Mouse (Mus musculus) neural tube, embryonic 10.5 days (tissue): ENCODE results near the gene Ddx49.
A peak's percentile ranks its signal among the peaks of the same experiment; 100 is the strongest.

ENCODE experiments used
- DNase-seq: peaks from one replicate; pipeline ENCODE4 v3.0.0-alpha.2; 2017; ENCODE audit warnings: low spot score; ENCODE audit errors: extremely low spot score

Ddx49 gene

DNA sequence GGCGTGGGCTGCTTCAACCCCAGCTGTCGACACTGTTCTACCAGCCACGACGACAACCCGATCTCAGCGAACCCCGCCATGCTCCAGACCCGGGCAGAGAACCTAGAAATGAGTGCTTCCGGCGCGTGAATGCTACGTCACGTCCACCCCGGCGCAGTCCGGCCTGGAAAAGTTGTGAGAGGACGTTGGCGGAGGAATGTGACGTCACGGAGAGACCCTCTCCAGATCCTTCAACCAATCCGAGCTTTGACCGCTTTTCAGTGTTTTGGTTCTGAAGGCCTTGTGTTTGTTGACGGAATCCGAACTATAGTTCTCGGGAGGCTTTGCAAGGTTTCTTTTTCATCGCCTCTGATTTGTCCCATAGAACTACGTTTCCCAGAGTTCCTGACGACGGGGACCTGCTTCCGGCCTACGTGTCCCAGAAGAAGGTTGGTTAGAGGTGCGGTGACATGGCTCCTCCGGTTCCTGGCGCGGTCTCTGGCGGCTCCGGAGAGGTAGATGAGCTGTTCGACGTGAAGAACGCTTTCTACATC lies at the start of gene Ddx49, which contains the start of gene Cope:
Gene Ddx49 (minus strand): TSS at position 132 of the 533 bp plus-strand sequence.
Gene Cope (plus strand): TSS at position 161 of the 533 bp plus-strand sequence.
- peak; percentile 98 for DNase-seq

DNA sequence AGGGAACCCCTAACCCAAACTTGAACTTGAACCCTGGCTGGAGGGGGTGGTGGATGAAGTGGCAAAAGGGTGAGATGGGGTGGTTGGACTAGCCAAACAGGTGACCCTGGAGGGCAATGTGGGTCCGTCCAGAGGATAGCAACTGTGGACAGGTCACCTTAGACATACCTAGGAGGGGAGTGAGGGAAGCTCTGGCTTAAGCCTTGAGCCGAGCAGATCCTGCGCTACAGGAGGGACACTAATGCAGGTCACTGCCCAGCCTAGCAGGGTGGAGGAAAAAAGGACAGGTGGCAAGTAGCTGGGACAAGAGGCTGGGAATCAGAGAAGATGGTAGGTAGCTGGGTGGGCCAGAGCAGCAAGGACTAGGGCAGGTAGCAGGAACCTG lies 49.7 kb upstream of the Ddx49 start:
- DNase-seq: no peak

DNA sequence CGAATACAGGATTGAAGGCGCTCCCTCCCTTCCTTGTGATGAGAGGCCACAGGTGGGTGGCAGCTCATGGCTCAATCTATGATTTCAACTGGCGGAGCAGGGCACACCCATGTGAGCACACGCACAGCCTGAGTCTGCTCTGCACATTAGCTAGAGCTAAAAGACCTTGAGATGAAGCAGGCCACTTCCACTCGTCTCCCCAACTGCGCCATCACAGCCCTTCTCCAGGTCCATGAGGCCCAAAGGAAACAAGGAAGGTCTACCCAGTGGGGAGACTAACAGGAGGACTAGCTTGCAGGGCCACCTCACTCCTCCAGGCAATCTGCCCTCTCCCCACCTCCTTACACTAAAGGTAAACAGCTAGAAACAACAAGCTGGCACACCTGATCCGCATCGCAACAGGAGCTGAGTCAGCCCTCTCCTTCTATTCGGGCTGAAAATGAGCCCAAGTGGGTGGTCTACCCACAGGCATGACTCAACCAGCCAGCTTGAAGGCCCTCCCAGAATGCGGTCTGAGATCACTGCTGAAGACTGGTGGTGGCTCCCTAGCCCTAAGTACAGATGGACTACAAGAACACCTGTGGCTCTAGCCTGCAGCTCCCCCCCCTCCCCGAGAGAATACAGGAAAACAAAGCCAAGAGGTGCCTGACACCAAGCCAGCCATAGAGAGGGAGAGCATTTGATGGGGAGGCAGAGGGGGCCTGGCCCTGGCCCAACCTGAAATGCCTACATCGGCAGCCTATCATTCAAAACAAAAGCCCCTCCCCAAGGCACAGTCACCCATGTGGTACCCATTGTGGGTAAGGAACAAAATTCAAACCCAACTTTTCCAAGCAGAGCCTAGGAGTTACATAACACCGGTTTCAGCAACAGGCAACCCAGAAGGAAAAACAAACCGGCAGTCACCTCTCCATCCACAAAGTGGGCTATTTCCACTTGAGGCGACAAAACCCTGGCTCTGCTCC lies 49.0 kb upstream of the Ddx49 start:
- DNase-seq: no peak

DNA sequence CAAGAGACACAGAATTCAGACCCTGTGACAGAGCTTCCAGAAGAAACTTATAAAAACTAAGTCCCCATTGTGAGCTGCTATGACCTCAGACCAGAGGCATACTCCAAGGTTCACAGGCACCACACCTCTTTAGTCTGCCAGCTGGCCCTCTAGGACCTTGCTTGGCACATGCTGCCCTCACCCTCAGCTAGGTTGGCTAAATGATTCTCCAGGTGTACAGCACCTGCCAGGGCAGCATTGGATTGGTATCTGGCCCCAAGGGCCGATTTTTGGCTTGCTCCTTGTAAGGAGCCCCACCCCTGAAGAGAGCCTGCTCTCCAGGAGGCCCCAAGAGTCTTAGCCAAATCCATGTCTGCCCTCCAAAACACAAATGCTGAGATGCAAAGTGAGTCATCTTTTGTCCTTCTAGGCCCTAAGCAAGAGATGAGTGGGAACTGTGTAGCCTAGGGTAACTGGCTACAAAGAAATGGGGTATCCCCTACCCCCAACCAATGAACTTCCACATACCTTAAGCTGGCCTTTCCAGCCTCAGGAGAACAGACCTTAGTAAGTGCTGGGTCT lies 45.7 kb upstream of the Ddx49 start:
- DNase-seq: no peak

DNA sequence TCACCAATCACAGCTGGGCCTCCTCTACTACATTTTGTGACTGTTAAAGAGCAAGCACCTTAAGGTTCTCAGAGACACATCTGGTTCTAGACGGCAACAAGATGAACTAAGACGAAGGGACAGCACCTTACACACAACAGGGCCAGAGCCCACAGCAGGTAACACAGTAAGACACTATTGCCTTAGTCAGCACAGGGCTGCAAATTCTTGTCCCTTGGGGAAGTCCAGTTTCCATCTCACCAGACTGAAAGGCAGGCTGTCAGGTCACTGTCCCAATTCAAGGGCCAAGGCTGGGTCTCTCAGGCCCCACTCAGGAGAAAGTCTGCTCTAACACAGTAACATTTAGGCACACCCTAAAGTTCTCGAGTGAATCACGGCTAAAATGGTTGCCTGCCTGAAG lies 45.2 kb upstream of the Ddx49 start:
- DNase-seq: no peak

DNA sequence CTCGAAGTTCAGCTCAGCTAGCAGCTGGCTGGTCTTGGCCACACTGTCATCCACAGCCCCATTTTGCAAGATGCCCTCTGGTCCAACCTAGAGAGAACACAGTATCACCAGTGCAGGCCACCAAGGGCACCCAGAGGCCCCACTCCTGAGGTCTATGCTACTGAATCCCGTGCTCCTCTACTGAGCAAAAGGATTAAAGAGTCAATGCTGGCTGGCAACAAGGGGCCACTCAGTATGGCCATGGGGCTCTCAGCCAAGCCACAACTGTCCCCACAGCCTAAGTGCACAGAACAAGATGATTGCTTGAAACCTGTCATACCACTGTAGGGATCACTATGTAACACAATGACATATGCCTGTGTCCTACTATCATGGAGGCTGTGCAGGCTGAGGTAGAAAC lies 42.0 kb upstream of the Ddx49 start:
- DNase-seq: no peak

DNA sequence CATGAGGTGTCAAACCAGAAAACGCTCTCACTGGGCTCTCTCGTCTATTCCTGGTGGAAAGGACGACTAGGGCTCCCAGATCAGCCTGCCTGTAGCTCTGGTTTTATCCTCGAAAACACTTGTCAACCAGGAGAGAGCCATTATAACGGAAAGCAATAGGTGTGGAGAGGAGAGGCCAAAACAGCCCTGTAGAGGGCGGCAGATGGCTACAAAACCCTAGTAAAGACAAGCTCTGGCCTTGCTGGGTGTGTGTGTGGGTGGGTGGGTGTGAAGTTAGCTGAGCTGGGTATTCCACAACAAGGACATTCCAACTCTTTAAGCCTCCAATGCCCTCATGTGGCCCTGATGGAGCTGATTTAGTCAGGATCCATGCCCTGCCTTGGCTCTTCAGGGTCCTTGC lies 41.4 kb upstream of the Ddx49 start:
- no peak for DNase-seq

DNA sequence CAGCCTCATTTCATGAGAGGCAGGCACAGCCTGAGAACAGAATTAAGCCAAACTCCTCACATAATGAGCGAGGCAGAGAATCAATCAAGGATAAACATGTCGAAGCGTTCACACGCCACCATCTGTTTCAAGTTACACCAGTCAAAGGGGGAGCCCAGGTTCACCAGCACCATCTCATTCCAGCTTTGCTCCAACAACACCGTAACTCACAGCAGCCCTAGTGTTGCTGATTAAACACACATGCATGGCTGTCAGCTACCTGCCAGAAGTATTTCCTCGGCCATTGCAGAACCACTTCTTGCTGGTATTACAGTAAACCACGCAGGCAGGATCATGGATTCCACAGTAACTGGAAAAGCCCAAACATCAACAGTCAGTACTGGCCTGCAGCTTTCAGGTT lies 40.8 kb upstream of the Ddx49 start:
- no peak for DNase-seq

DNA sequence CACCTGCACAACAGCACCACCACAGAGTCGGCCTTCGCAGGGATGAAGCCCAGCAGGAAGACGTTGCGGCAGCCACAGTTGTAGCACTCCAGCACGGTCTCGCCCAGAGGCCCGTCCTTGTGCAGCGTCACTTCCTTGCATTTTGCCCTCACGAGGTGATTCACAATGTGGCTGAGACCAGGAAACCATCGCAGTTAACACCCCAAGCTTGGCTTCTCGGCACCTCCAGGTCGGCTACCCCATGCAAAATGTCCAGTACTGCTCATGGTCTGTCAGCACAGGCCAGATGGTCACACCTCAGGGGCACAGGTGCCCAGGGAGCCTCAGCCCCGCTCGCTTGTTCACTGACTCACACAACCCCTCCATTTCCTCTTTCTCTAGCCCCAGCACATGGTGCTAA lies 39.7 kb upstream of the Ddx49 start:
- DNase-seq: no peak

DNA sequence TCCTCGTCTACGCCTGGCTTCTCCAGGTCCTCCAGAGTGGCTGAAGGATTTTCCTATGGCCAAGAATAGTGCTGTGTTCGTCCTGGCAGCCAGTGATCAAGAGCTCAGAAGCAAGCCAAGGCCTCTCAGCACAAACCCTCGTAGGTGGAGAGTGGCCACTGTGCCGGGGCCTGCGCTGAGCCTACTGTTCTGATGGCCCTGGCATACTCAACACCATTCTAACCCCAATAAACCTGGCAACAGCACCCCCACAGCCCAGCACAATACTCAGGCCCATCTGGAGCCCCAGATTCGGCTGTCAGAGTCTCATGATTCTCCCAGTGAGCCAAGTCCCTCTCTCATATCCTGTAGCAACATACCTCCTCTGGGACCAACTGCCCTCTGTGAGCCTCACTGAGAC lies 38.4 kb upstream of the Ddx49 start:
- DNase-seq: no peak

DNA sequence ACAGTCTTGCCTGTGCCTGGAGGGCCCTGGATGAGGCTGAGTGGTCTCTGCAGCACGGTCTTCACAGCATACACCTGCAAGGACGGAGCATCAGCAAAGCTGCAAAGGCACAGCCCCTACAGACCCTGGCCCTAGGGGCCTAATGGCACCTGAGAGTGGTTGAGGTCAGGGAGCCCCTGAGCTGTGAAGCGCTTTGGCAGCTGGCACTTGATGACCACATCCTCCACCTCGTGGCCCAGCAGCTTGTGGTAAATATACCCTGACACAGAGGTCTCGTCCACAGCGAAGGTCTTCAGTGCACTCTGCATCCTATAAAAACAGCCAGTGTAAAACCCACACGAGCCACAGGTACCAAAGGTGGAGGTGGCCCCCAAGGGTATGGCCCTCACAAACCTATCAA lies 36.6 kb upstream of the Ddx49 start:
- no peak for DNase-seq

DNA sequence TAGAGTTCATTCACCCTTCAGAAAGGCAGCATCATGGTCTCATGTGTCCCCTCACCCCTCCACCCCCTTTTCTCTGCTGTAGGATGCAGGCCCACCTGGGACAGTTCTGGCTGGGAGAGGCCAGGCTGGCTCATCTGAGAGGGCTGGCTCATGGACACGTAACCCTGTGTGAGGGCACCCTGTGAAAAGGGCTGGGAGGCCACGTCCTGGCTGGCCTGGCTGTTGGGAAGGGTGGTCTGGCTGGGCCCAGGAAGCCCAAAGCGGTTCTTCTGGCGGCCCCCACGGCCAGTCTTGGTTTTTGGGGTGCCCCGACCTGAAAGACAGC lies 30.6 kb upstream of the Ddx49 start:
- DNase-seq: no peak

DNA sequence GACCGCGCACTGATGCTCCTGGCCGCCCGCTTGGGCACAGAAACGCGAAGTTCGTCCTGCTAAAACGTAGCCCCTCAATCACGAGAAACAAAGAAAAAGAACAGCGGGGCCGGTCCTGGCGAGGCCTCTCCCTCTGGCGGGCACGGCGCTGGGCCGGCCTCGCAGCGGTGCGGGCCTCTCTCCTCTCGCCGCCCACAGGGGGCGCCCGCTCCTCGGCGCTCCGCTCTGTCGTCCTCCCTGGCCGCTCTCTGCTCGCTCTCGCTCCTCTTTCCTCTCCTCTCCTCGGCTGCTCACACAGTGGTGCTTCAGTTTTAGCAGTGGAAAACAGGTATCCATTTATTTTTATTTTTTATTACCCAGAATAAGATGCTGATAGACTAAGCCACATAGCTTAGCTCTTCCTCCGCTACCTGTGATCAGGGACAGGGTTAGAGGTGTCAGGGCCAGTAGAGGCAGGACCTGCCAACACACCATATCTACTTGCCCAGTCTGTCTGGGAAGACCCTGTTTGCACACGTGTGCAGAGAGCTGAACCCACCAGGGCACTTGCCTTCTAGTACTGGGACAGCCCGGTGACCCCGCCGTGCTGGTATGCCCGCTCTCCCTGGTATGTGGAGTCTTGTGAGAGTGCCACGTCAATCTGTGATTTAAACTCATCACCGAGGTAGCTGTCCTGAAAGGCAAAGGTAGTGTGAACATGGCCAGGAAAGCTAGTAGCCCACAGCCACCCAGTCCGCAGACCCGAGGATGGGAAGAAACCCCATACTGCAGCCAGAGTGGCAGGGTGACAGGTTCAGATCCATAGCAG lies 30.0 kb upstream of the Ddx49 start:
- peak; percentile 79 for DNase-seq

DNA sequence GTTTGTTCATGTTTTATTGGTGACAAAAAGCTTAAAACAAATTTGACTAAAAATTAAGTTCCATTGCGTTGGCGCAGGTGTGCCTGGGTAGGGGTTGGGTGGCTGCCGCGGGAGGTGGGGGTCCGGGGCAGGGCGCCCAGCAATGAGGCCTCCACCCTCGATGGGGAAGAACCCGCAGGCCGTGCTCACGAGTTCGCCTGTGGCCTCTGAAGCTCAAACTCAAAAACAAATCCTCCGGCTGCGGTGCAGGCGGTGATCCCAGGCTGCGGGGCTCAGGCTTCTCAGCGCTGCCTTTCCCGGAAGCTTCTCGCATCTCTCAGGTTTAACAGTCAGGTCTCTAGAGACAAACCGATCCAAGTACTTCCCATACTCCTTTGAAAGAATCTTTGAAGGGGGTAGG lies 29.2 kb upstream of the Ddx49 start:
- peak; percentile 41 for DNase-seq

DNA sequence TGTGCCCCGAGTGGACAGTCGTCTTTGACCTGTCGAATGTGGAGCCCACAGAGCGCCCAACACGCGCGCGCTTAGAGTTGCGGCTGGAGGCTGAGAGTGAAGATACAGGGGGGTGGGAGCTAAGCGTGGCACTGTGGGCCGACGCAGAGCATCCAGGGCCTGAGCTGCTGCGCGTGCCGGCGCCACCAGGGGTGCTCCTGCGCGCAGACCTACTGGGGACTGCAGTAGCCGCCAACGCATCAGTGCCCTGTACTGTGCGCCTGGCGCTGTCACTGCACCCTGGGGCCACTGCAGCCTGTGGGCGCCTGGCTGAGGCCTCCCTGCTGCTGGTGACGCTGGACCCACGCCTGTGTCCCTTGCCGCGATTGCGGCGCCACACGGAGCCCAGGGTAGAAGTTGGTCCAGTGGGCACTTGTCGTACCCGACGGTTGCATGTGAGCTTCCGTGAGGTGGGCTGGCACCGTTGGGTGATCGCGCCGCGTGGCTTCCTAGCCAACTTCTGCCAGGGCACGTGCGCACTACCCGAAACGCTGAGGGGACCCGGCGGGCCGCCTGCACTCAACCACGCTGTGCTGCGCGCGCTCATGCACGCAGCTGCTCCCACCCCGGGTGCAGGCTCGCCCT lies 28.6 kb upstream of the Ddx49 start:
- DNase-seq: no peak

DNA sequence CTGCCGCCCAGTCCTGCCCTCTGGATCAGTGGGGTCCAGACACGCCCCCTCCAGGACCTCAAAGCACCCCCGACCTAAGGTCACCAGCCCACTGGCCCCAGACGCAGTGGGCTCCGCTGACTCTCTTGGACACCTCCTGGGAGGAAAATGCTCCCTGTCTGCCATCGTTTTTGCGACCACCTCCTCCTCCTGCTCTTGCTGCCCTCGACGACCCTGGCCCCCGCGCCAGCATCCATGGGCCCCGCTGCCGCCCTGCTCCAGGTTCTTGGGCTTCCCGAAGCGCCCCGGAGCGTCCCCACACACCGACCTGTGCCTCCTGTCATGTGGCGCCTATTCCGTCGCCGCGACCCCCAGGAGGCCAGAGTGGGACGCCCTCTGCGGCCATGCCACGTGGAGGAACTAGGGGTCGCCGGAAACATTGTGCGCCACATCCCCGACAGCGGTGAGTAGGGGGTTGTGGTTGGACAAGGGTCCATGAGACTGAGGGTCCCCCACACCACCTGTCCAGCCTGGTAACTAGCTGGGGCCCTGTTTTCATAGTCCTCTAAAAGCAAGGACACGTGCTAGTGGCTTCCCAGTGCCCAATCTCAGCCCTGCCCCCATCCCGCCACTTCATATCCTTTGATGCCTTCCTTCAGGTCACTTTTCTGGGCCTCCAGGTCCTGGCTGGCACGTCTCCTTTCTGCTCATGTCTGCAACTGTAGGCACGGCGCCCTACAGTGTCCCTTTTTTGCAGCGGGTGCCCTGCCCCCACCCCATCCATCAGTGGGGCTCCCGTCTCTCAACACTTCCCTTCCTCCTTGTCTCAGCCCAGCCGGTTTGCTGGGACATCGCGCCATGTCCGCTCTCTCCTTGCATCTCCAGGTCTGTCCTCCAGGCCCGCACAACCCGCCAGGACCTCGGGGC lies 27.8 kb upstream of the Ddx49 start:
- DNase-seq: peak; percentile 78

DNA sequence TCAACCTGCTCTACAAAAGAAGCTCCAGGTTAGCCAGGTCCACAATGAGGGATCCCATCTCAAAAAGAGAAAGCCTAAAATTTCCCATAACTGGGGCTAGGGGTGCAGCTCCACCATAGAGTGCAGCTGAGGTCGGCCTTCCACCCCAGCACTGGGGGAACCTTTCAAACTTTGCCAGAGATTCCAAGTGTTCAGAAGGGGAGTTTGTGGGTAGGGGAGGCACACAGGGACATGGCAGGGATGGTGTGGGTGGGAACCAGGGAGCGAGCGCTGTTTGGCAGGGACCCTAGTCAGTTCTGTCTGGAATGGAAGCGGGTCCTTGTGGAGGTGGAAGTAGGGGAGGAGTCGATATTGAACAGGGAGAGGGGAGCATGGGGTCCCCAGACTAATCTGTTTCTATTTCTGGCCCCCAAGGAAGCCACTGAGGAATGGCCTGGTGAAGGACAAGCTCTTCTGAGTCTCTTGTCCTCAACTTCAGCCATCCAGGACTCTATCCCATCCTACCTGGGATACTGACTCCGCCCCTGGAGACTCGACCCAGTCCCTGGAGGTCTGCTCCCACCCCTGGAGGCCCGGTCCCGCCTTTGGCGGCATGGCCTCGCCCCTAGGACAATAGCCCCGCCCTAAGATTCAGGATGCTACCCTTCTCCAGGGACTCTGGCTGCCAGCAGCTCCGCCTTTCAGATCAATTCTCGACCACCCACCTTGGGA lies 27.0 kb upstream of the Ddx49 start, which contains the start of gene Gdf1:
Gene Gdf1 (plus strand): TSS at position 694 of the 711 bp plus-strand sequence.
- no peak for DNase-seq

DNA sequence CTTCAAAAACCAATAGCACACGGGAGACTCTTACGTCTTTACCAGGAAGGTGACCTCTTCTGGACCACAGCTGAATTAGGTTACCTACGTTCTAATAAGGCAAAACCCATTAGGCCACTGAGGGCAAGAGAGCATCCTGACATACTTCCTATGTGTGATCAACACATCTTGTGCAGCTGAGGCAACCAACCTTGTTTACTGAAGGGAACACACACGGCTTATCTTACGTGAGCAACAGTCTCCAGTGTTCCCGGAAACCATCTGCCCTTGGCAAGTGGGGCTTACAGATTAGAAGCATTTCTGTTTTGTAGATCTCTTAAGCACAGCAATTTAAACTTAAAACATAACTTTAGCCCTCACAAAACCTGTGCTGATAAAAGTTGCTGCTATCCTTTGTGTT lies 25.2 kb upstream of the Ddx49 start:
- DNase-seq: no peak

DNA sequence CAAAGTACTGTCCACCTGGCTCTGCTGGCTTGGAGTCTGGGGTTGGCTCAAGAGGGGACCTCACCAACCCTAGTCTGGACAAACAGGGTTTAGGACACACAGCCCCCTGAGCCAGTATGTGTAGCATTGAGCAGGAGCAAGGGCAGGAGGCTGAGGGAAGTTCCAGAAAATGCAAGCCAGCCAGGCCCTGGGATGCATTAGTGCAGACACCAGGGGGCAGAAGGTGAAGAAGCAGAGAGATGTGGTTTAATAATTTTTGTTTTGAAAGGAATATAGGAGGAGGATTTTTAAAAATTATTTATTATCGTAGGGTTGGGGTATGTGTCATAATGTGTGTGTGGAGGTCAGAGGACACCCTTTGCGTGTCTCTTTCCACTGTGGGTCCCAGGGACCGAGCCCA lies 21.4 kb upstream of the Ddx49 start:
- DNase-seq: no peak

DNA sequence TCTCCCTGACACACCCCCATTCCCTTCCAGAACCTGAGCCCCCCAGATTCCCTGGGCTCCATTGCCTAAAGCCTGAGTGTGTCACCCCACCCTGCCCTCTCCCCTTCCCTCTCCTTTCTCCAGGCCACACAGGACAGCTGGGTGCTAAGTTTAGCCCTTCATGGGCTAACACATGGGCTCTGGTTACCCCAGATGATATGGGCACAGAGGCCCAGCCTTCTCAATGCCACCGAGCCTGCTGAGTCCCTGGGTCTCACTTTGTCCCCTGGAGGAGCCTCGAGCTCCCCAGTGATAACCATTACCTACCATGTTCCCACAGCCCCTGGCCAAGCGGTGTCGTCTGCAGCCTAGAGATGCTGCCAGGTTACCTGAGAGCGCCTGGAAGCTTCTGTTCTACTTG lies 15.6 kb upstream of the Ddx49 start:
- DNase-seq: no peak
